Comparison of ENCODE assay signal across 7 mouse cellular contexts in the genomic region with DNA sequence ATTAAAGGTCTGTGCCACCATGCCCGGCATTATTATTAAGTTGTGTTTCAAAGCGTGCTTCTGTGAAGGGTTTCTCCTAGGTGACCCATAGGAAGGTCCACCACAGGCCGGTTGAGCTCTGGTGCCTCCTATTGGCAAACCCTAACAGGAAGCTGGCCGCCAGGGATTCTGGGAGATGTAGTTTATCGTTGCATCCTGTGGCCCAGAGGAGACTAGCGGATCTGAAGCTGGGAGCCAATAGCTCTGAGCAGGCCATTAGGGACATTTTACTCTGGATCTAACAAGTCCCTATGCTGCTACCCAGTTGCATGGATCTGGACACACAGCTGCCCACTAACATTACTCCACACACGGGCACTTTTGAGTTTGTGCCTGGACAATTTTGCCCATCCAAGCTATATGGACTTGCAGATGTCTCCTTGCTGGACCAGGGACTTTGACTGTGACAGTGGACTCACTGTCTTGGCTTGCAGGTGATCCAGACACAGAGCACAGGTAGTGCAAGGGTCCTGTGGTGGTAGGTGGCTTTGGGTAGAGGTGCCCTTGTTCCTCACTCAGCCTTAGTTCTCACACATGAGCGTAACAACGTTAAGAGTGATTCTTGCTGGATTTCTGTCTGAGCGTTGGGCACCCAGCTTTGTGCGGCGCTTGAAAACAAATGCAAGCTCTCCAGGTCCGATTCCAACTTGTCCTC. TPM values are rescaled to one million over a fixed set of nuclear protein-coding genes. Genes with fewer than 3 reads are reported as not detected.
DNase-seq lines count a peak whose midpoint lies in the region; ATAC-seq and TF ChIP-seq lines count a peak whose summit lies in the region.

No protein-coding gene starts in this region.

- whole genome bisulfite sequencing in hindbrain, postnatal 0 days: 21% methylated on average over 13 of the region's 13 CpGs

- no peak overlapping the region for H3K9ac ChIP-seq in hindbrain, postnatal 0 days (replicated peaks; ENCODE audit: low read length)

- no peaks in the 10 kb centered on the region for H3K9me3 ChIP-seq in hindbrain, postnatal 0 days (ENCODE audit: low read length)

- no peak overlapping the region for H3K27ac ChIP-seq in cortical plate, adult 2 months (ENCODE audit: insufficient read depth, low read length)
- peak overlapping the region; percentile 70 for H3K27ac ChIP-seq in gastrocnemius, adult 2 months
- H3K27ac ChIP-seq in hindbrain, postnatal 0 days: no peak overlapping the region

- no peaks in the 10 kb centered on the region for H3K36me3 ChIP-seq in hindbrain, postnatal 0 days (ENCODE audit: insufficient read depth, low read length)

- peak; percentile 48 for TF ChIP-seq CTCF in cortical plate, adult 2 months (IDR thresholded peaks at IDR 0.05; ENCODE audit: extremely low read depth, insufficient read depth, low read length)
- peak; percentile 57 for TF ChIP-seq CTCF in gastrocnemius, adult 2 months (IDR thresholded peaks at IDR 0.05)
- TF ChIP-seq CTCF in hindbrain, postnatal 0 days (IDR thresholded peaks at IDR 0.05; ENCODE audit: low read depth): peak; percentile 62

- H3K4me3 ChIP-seq in cortical plate, adult 2 months (ENCODE audit: insufficient read depth, low read length): no peak overlapping the region
- H3K4me3 ChIP-seq in gastrocnemius, adult 2 months: peak overlapping the region; percentile 59
- 0 out of 2 replicates have a peak overlapping the region, but pooled peaks have one; percentile 3 for H3K4me3 ChIP-seq in hindbrain, postnatal 0 days (ENCODE audit: low read length)

- peak; percentile 59; the same call in 1 of the 2 replicates for ATAC-seq in hindbrain, postnatal 0 days

- no peaks in the 10 kb centered on the region for H3K27me3 ChIP-seq in hindbrain, postnatal 0 days (ENCODE audit: insufficient read depth, low read length)

- intact Hi-C loops in gastrocnemius, adult 2 months (cut with DNase I): loop anchor here (1.0 to 2.0 kb wide), 2 partner anchors 101 to 129 kb away; no protein-coding TSS in a partner anchor

- DNase-seq in adrenal gland, adult 8-10 months: peak; percentile 78
- DNase-seq in gastrocnemius, adult 2 months: peak; percentile 86
- peak; percentile 78 for DNase-seq in hindbrain, postnatal 0 days (ENCODE audit: low spot score)
- peak; percentile 77 to 79 for DNase-seq in left cerebral cortex, adult 18-20 months (ENCODE audit: low spot score in 2 of 2)
- DNase-seq in lung, postnatal 25 days (ENCODE audit: low spot score): peak; percentile 89
- peak; percentile 85 for DNase-seq in right cerebral cortex, adult 18-20 months

- no peak for TF ChIP-seq POLR2A in cortical plate, adult 2 months (IDR thresholded peaks at IDR 0.05; ENCODE audit: extremely low read depth, insufficient read depth, low read length)

- peak overlapping the region; percentile 37 for H3K4me2 ChIP-seq in hindbrain, postnatal 0 days (ENCODE audit: low read depth, low read length)

- H3K4me1 ChIP-seq in cortical plate, adult 2 months (ENCODE audit: control insufficient read depth, insufficient read depth, low read length): peaks cover 2% of the 10 kb centered on the region; the same call in 1 of the 2 replicates
- H3K4me1 ChIP-seq in hindbrain, postnatal 0 days (ENCODE audit: insufficient read depth, low read length): no peaks in the 10 kb centered on the region

RNA-seq across cellular contexts. Expression of gene Fscn1, which starts 24.4 kb away (rescaled TPM):
- total RNA-seq in adrenal gland, adult 8-10 months (2022): 10 to 100 TPM; 22.0 to 33.6 (median 31.7) TPM
- polyA plus RNA-seq in cortical plate, adult 2 months (2012; rRNA removed): 260 and 267 TPM in 2 replicates
- total RNA-seq in gastrocnemius, adult 2 months (2021): 1 to 10 TPM; 4.4 to 7.3 TPM
- 613 and 715 TPM in 2 replicates for total RNA-seq in hindbrain, postnatal 0 days (2014; rRNA removed)
- 412 and 457 TPM in 2 replicates for polyA plus RNA-seq in hindbrain, postnatal 0 days (2015; fragmentation: Nextera tagmentation; extraction: Ambion mirVana)
- total RNA-seq in left cerebral cortex, adult 18-20 months (2021): 100 to 1,000 TPM; 280 to 311 TPM

RNA-seq across cellular contexts. Expression of gene Actb, which starts 29.2 kb away (rescaled TPM):
- total RNA-seq in adrenal gland, adult 8-10 months (2022): 1,000 to 10,000 TPM; 3,015 to 3,481 (median 3,228) TPM
- polyA plus RNA-seq in cortical plate, adult 2 months (2012; rRNA removed): 2,590 and 2,602 TPM in 2 replicates
- total RNA-seq in gastrocnemius, adult 2 months (2021): 100 to 1,000 TPM; 365 to 571 TPM
- total RNA-seq in hindbrain, postnatal 0 days (2014; rRNA removed): 5,437 and 5,693 TPM in 2 replicates
- 15,098 and 15,291 TPM in 2 replicates for polyA plus RNA-seq in hindbrain, postnatal 0 days (2015; fragmentation: Nextera tagmentation; extraction: Ambion mirVana)
- total RNA-seq in left cerebral cortex, adult 18-20 months (2021): 1,000 to 10,000 TPM; 2,346 to 2,379 TPM

RNA-seq across cellular contexts. Expression of gene Fbxl18, which starts 40.6 kb away (rescaled TPM):
- total RNA-seq in adrenal gland, adult 8-10 months (2022): 10 to 100 TPM; 14.0 to 18.5 (median 15.1) TPM
- polyA plus RNA-seq in cortical plate, adult 2 months (2012; rRNA removed): 22.4 and 22.7 TPM in 2 replicates
- 1 to 10 TPM; 5.8 to 6.2 TPM for total RNA-seq in gastrocnemius, adult 2 months (2021)
- total RNA-seq in hindbrain, postnatal 0 days (2014; rRNA removed): 68.6 and 73.8 TPM in 2 replicates
- polyA plus RNA-seq in hindbrain, postnatal 0 days (2015; fragmentation: Nextera tagmentation; extraction: Ambion mirVana): 28.0 and 31.4 TPM in 2 replicates
- total RNA-seq in left cerebral cortex, adult 18-20 months (2021): 10 to 100 TPM; 28.7 to 28.8 TPM

Comparison
In these comparisons a context has a peak if more than half of its experiments do, and no peak if none do; other contexts are left out.
1. RNA of gene Fscn1, which starts 24.4 kb away (total RNA-seq): 613 to 715 TPM in hindbrain, postnatal 0 days and 280 to 311 TPM in left cerebral cortex, adult 18-20 months; 22.0 to 33.6 TPM in adrenal gland, adult 8-10 months and 4.4 to 7.3 TPM in gastrocnemius, adult 2 months; every median in the first group is over 4 times any median in the second.
2. Peak in every context shown above with its lines, with median percentiles within 50 percentile points of each other: DNase-seq and CTCF ChIP-seq.